Mouse (Mus musculus) heart, embryonic 15.5 days (tissue): ENCODE results near the gene Lpin3. TPM values are rescaled to one million over a fixed set of nuclear protein-coding genes. Genes with fewer than 3 reads are reported as not detected.

ENCODE experiments used
- ATAC-seq: fragments of 200-750 bp; cut with Nextera tagmentation; replicated peaks from 2 replicates; pipeline ENCODE4 v1.8.0; 2017; ENCODE audit warnings: low read depth, moderate TSS enrichment; ENCODE audit not compliant: insufficient number of reproducible peaks, insufficient read depth, low FRiP score
- H3K27ac ChIP-seq: fragments of 300-500 bp; sonication (generic); 2 replicates; pipeline ENCODE4 v1.5.1; 2015; ENCODE audit warnings: mild to moderate bottlenecking, inconsistent platforms
- H3K27me3 ChIP-seq: fragments of 300-500 bp; sonication (generic); 2 replicates; pipeline ENCODE4 v1.6.1; 2015; ENCODE audit warnings: inconsistent platforms
- H3K36me3 ChIP-seq: fragments of 300-500 bp; sonication (generic); 2 replicates; pipeline ENCODE4 v1.6.1; 2015; ENCODE audit warnings: mild to moderate bottlenecking, inconsistent platforms
- H3K4me1 ChIP-seq: fragments of 300-500 bp; sonication (generic); replicated peaks from 2 replicates; pipeline ENCODE4 v1.6.1; 2015; ENCODE audit warnings: inconsistent platforms
- H3K4me2 ChIP-seq: fragments of 300-500 bp; sonication (generic); 2 replicates; pipeline ENCODE4 v1.6.1; 2015; ENCODE audit warnings: inconsistent platforms, mild to moderate bottlenecking, moderate library complexity
- H3K4me3 ChIP-seq: fragments of 300-500 bp; sonication (generic); 2 replicates; pipeline ENCODE4 v1.5.1; 2015; ENCODE audit warnings: mild to moderate bottlenecking, inconsistent platforms
- H3K9ac ChIP-seq: fragments of 300-500 bp; sonication (generic); 2 replicates; pipeline ENCODE4 v1.6.1; 2015; ENCODE audit warnings: mild to moderate bottlenecking, inconsistent platforms
- H3K9me3 ChIP-seq: fragments of 300-500 bp; sonication (generic); replicated peaks from 2 replicates; pipeline ENCODE4 v1.6.1; 2016; ENCODE audit warnings: inconsistent platforms
- WGBS: fragments of 180-500 bp; shearing (Covaris S2); methylation state at CpG from one replicate; pipeline ENCODE4 v1.1.7; 2015; ENCODE audit warnings: mixed read lengths; 5-methylcytosine and 5-hydroxymethylcytosine counted together
- polyA plus RNA-seq: library from polyadenylated mRNA; unstranded; fragments of >200 nt; fragmentation: Nextera tagmentation; extraction: Ambion mirVana; gene quantifications from 2 replicates; pipeline ENCODE4 v1.2.1, GENCODE M21; 2015

The Lpin3 gene
- polyA plus RNA-seq, 1 experiment from 2014 or later: 0.69 TPM

DNA sequence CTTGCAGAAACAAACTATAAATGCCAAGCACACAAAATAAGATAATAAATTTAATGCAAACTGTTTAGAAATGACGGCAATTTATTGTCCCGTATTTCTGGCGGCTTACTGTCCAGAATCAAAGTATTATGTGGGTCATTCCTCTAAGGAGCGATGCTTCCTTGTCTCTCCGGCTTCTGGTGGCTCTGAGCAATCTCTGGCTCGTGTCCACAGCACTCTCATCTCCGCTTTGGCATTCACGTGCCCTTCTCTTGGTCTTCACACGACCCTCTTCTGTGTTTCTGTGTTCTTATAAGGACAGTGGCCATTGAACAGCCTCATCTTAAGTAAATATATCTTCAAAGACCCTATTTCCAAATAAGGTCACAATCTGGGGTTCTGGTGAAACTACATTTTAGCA, 34.2 kb downstream of the Lpin3 start:
- H3K36me3 ChIP-seq: no peaks in the 10 kb centered on the region
- no peak overlapping the region for H3K27ac ChIP-seq
- no peak overlapping the region for H3K4me3 ChIP-seq
- H3K4me1 ChIP-seq: peaks cover 33% of the 10 kb centered on the region
- H3K27me3 ChIP-seq: peaks cover 61% of the 10 kb centered on the region
- H3K9me3 ChIP-seq: no peaks in the 10 kb centered on the region
- ATAC-seq: no peak
- WGBS: 75% methylated on average over 9 of the region's 9 CpGs
- H3K9ac ChIP-seq: no peak overlapping the region
- no peak overlapping the region for H3K4me2 ChIP-seq

DNA sequence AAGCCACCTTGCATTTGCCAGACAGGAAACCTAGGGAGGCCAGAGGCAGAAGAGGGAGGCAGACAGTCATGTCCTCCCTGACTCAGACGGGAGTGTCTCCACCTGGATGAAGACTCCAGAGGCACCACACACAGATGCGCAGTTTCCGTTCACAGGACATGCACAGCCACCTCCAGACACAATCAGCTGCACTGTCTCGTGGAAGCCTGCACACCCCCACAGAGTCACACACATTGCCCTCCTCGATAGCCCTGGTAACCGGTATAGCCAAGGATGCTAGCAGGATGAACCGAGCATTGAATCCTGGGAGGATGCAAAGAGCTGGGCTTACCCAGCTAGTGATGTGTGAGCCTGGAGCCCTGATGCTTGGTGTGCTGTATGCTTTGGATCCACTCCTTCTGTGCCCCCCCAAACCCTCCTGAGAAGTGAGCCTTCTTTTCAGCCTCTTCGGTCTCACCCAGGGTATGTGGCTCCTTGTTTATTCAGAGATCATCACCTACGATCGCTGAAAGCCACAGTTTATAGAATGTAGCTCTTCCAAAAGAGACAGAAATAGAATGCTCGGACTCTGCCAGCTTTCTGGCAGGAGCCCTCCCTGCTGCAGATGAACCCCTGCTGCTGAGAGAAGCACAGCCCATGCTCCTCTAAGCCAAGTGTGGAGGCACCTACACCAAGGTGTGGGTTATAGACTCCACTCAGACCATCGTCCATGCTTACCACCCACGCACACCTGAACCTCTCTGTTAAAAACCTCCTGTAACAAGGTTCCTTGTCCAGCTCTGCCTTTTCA, 35.5 kb downstream of the Lpin3 start:
- Histone ChIP-seq H3K4me3 (no peak overlapping the region), H3K4me2 (peak overlapping the region; percentile 32), H3K27ac (no peak overlapping the region), H3K36me3 (no peaks in the 10 kb centered on the region), H3K9me3 (no peaks in the 10 kb centered on the region), H3K27me3 (peaks cover 47% of the 10 kb centered on the region), H3K4me1 (peaks cover 33% of the 10 kb centered on the region), H3K9ac (no peak overlapping the region)
- ATAC-seq: no peak
- 54% methylated on average over 13 of the region's 13 CpGs for WGBS

DNA sequence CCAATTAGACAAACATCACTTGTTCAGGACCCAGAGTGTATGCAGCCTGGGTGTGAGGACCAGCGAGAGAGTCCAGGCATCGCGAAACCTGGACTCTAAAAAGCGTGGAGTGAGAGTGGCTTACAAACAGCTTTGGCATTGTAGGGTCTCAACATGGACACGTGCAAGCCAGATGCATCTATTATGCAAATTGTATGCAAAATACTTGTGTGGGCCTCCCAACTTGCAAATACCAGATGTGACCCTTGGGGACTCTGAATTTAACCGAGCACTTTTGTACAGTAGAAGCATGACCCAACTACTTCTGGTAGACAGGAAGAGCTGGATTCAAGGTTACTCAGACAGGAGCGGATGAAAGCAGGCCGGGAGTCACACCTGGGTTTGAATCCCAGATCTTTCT, 36.2 kb downstream of the Lpin3 start:
- ATAC-seq: no peak
- WGBS: 85% methylated on average over 8 of the region's 8 CpGs
- H3K9ac ChIP-seq: no peak overlapping the region
- H3K4me1 ChIP-seq: peaks cover 29% of the 10 kb centered on the region
- no peak overlapping the region for H3K4me3 ChIP-seq
- peaks cover 40% of the 10 kb centered on the region for H3K27me3 ChIP-seq
- H3K9me3 ChIP-seq: no peaks in the 10 kb centered on the region
- no peaks in the 10 kb centered on the region for H3K36me3 ChIP-seq
- no peak overlapping the region for H3K27ac ChIP-seq
- no peak overlapping the region for H3K4me2 ChIP-seq

DNA sequence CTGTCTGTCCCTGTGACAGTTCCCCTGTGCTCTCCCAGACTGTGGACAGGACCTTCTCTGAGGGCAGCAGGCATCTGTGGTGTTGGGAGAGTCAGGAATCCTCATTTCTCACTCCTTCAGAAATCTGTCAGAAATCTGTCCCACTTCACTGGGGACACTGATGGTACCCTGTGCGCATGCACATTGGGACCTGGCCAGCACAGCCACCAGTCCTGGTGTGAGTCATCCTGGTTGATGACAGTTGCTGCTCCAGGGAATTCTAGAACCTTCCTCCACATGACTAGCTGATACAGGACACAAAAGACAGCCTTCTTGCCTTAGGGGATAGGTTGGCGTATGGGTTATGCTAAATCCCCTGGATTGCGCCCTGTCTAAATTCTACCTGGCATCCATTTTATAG, 36.8 kb downstream of the Lpin3 start:
- H3K27ac ChIP-seq: no peak overlapping the region
- peaks cover 34% of the 10 kb centered on the region for H3K27me3 ChIP-seq
- ATAC-seq: no peak
- no peak overlapping the region for H3K4me2 ChIP-seq
- peaks cover 23% of the 10 kb centered on the region for H3K4me1 ChIP-seq
- no peaks in the 10 kb centered on the region for H3K9me3 ChIP-seq
- no peak overlapping the region for H3K4me3 ChIP-seq
- WGBS: 73% methylated on average over 3 of the region's 3 CpGs
- no peak overlapping the region for H3K9ac ChIP-seq
- H3K36me3 ChIP-seq: no peaks in the 10 kb centered on the region

DNA sequence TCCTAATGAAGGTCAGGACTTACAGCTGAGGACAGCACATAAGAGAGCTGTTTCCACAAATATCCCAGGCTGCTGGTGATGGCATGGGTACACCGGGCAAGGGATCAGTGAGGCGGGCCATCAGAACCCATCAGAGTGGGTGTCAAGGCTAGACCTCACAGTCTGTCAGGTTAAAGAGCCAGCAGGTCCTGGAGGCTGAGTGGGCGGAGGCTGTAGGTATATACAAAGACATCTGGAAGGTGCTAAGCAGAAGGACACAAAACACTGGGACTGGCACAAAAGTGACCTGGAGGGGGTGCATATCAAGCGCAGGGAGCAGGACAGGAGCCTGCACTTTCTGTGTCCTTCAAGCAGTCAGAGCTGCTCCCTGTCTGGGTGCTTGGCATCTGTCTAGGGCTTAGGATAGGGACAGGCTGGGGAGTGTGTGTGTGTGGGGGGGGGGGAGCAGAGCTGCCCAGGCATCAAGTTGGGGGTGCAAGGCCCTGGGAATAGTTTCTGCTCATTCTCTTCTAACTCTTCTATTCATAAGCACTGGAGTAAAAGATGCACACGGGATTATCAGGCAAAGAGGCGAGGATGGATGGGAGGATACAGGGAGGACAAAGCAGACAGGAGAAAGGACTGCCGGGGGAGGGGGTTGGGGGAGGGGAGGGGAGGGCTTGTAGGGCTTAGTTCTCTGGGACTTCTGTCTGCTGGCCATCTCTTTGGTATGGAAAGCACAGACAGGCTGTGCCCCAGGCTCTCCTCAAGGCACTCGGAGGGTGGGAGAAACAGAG, 37.9 kb downstream of the Lpin3 start:
- Histone ChIP-seq H3K4me3 (no peak overlapping the region), H3K4me2 (no peak overlapping the region), H3K9ac (no peak overlapping the region), H3K27ac (no peak overlapping the region), H3K4me1 (peaks cover 19% of the 10 kb centered on the region), H3K36me3 (no peaks in the 10 kb centered on the region), H3K9me3 (no peaks in the 10 kb centered on the region), H3K27me3 (peaks cover 24% of the 10 kb centered on the region)
- ATAC-seq: no peak
- WGBS: 52% methylated on average over 8 of the region's 8 CpGs

DNA sequence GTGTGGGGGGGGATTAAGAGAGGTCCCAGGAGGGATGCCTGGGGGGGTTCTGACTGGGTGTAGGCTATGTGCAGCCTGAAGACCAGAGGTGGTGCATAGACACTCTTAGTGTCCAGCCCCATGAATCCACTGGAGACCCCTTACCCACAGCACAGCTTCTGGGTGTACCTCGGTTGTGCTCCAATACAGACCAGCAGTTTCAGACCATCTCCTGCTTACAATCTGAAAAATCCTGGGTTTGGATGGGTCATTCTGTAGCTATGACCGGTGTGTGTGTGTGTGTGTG, 38.4 kb downstream of the Lpin3 start:
- 79% methylated on average over 2 of the region's 2 CpGs for WGBS
- Histone ChIP-seq H3K4me1 (peaks cover 19% of the 10 kb centered on the region), H3K36me3 (no peaks in the 10 kb centered on the region), H3K4me2 (no peak overlapping the region), H3K27me3 (peaks cover 19% of the 10 kb centered on the region), H3K4me3 (no peak overlapping the region), H3K27ac (no peak overlapping the region), H3K9ac (no peak overlapping the region), H3K9me3 (no peaks in the 10 kb centered on the region)
- ATAC-seq: no peak

DNA sequence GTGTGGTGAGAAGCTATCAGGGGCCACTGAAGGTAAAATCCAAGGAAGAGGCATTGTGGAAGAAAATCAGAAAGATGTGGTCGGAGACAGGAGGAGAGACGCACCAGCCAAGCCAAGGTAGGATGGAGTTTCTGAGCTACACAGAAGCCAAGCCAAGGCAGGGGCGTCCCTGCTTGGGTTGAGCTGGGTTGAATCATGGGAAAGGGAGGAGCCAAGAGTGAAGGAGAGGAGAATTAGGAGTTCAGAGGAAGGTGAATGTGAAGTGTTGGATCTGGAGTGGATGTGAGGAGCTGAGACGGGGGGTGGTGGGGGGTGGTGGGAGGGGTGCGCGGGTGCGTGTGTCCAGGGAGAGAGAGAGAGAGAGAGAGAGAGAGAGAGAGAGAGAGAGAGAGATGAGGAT, 40.8 kb downstream of the Lpin3 start:
- no peaks in the 10 kb centered on the region for H3K9me3 ChIP-seq
- no peak overlapping the region for H3K9ac ChIP-seq
- H3K36me3 ChIP-seq: no peaks in the 10 kb centered on the region
- H3K4me3 ChIP-seq: no peak overlapping the region
- H3K4me1 ChIP-seq: peaks cover 2% of the 10 kb centered on the region; the same call in 1 of the 2 replicates
- no peak overlapping the region for H3K27ac ChIP-seq
- no peaks in the 10 kb centered on the region; the same call in 1 of the 2 replicates for H3K27me3 ChIP-seq
- WGBS: 53% methylated on average over 7 of the region's 7 CpGs
- no peak overlapping the region for H3K4me2 ChIP-seq
- no peak for ATAC-seq

DNA sequence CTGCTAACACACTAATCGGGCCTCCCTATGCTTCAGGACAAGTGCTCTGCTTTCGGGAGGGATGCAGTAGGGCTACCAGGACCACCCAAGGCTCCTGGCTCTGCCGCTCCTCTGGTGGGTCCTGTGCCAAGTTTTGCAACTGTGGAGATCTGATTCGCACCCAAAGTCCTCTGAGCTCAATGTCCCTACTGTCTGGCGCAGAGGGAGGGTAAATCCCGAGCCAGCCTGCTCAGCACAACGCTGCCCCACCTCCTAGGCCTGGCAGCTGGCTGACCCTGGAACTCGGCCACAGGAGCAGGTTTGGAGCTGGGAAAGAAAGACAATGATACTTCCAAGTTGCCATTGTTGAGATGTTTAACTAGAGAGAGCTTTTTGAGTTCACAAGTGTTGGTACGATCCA, 44.7 kb downstream of the Lpin3 start:
- Histone ChIP-seq H3K9me3 (no peaks in the 10 kb centered on the region), H3K36me3 (no peaks in the 10 kb centered on the region), H3K4me1 (no peaks in the 10 kb centered on the region), H3K9ac (no peak overlapping the region), H3K4me2 (no peak overlapping the region), H3K27me3 (no peaks in the 10 kb centered on the region), H3K4me3 (no peak overlapping the region), H3K27ac (no peak overlapping the region)
- 65% methylated on average over 9 of the region's 9 CpGs for WGBS
- no peak for ATAC-seq

DNA sequence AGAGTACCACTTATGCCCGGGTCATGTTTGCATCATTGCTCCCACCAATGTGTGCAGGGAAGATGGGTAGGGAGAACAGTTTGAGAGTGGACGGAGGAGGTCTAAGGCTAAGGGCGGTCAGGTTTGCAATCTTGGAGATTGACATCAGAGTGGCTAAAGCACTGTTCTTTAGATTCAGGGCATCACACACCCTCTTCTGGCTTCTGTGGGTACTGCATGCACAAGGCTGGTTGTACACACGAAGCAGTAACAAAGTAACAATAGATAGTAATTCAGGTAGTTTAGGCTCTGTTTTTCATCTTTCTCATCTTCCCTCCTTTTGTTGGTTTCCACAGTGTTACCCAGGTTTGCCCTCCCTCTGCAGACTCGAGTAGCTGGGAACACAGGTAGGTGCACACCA, 50.9 kb downstream of the Lpin3 start:
- no peak overlapping the region for H3K4me3 ChIP-seq
- H3K9ac ChIP-seq: no peak overlapping the region
- 88% methylated on average over 5 of the region's 5 CpGs for WGBS
- H3K4me1 ChIP-seq: no peaks in the 10 kb centered on the region; the same call in 1 of the 2 replicates
- H3K9me3 ChIP-seq: no peaks in the 10 kb centered on the region
- H3K27me3 ChIP-seq: no peaks in the 10 kb centered on the region
- H3K27ac ChIP-seq: no peak overlapping the region
- no peak overlapping the region for H3K4me2 ChIP-seq
- no peaks in the 10 kb centered on the region for H3K36me3 ChIP-seq
- ATAC-seq: no peak

DNA sequence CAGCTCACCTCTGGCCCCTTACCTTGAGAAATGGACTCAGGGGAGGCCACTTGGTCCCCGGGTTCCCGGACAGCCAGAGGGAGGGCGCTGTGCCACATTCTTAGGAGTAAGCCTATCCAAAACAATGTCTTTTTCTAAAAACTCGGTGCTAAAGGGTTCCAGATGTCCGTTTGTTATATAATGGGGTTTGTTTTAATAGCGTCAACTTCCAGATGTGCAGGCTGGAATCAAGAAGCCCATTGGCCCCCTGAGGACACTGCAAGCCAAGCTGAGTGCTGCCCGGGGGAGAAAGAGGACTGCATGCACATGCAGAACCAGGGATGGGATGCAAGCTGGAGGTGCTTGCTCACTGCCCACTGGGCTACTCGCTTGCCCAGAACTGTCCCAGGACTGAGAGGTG, 51.9 kb downstream of the Lpin3 start:
- H3K27ac ChIP-seq: no peak overlapping the region
- no peaks in the 10 kb centered on the region for H3K36me3 ChIP-seq
- no peak overlapping the region for H3K9ac ChIP-seq
- no peaks in the 10 kb centered on the region for H3K27me3 ChIP-seq
- H3K4me1 ChIP-seq: no peaks in the 10 kb centered on the region; the same call in 1 of the 2 replicates
- H3K4me2 ChIP-seq: no peak overlapping the region
- H3K4me3 ChIP-seq: no peak overlapping the region
- 71% methylated on average over 8 of the region's 8 CpGs for WGBS
- H3K9me3 ChIP-seq: no peaks in the 10 kb centered on the region
- no peak for ATAC-seq

DNA sequence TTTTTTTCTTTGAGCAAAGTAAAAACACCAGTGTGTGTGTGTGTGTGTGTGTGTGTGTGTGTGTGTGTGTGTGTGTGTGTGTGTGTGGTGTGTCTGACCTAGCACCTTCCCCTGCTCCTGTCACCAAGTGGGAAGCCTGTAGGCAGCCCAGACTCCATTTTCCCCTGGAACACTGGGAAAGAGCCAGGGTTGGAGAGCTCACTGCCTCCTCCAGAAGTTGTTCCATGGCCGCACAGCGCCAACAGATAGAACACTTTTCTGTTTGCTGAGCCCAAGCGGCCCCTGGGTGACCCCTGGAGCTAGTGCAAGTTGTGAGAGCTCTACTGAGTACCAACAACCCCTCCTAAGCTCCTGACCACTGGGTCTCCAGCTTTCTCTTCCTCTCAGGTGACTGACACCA, 52.5 kb downstream of the Lpin3 start:
- no peak for ATAC-seq
- no peak overlapping the region for H3K4me2 ChIP-seq
- 55% methylated on average over 3 of the region's 3 CpGs for WGBS
- H3K4me1 ChIP-seq: no peaks in the 10 kb centered on the region; the same call in 1 of the 2 replicates
- H3K9me3 ChIP-seq: no peaks in the 10 kb centered on the region
- no peaks in the 10 kb centered on the region for H3K36me3 ChIP-seq
- no peak overlapping the region for H3K9ac ChIP-seq
- no peak overlapping the region for H3K27ac ChIP-seq
- H3K27me3 ChIP-seq: no peaks in the 10 kb centered on the region
- H3K4me3 ChIP-seq: no peak overlapping the region

DNA sequence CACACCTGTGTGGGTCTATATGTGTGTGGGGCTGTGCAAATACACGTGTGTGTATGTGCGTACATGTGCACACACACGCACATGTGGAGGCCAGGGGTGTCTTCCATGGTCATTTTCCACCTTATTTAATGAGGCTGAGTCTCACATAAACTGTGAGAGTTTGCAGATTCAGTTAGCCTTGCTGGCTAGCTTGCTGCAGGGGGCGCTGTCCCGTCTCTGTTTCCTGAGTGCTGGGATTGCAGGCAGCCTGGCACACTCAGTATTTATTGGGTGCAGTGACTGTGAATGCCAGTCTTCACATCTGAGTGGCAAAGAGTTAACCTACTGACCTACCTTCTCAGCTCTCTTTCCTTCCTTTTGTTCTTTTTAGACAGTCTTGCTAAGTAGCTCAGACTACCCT, 53.4 kb downstream of the Lpin3 start:
- Histone ChIP-seq H3K27me3 (no peaks in the 10 kb centered on the region), H3K4me1 (no peaks in the 10 kb centered on the region; the same call in 1 of the 2 replicates), H3K9ac (no peak overlapping the region), H3K36me3 (no peaks in the 10 kb centered on the region), H3K27ac (no peak overlapping the region), H3K4me3 (no peak overlapping the region), H3K9me3 (no peaks in the 10 kb centered on the region), H3K4me2 (no peak overlapping the region)
- WGBS: 68% methylated on average over 5 of the region's 5 CpGs
- ATAC-seq: no peak
